Mouse (Mus musculus) left cerebral cortex, postnatal 14 days (tissue): ENCODE measurements around the gene Pkdcc. TPM values are rescaled to one million over a fixed set of nuclear protein-coding genes. Genes with fewer than 3 reads are reported as not detected.

Source experiments
- DNase-seq, 2 experiments: peaks; one replicate each; pipeline ENCODE4 v3.0.0; 2021 to 2022; ENCODE audit warnings: low spot score in 2 of 2, mixed read lengths in 1 of 2
- intact Hi-C: fragments of 180-260 bp; cut with DNase I; formaldehyde crosslinking; loops from one replicate; pipeline ENCODE4 v1.15.1; 2025
- total RNA-seq, 2 experiments: library from RNA; stranded (reverse); gene quantifications; 2 replicates each; pipeline ENCODE4 v1.2.3; 2021

Gene Pkdcc
- total RNA-seq, 2 experiments from 2014 or later, result 15.6 to 20.2 TPM

DNA sequence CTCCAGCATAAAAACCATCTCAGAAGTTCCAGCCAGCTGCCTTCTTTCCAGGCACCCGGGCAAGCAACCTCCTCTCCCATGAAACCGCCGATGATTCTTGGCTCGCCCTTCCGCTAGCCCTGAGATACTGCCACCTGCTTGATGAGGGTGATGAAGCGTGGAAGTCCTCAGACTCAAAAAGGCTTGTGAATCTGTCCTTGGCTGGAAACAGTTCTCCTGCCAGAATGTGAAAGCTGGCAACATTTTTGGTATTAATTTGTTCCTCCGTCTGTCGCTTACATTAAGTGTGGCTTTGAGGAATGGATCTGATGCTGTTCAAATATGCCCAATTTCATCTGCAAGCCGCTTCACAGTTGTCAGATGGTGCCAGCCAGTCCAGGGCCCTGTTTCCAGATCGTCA, 20.1 kb downstream of the Pkdcc start:
- intact Hi-C loops, result no loop called here
- DNase-seq, result no peak

DNA sequence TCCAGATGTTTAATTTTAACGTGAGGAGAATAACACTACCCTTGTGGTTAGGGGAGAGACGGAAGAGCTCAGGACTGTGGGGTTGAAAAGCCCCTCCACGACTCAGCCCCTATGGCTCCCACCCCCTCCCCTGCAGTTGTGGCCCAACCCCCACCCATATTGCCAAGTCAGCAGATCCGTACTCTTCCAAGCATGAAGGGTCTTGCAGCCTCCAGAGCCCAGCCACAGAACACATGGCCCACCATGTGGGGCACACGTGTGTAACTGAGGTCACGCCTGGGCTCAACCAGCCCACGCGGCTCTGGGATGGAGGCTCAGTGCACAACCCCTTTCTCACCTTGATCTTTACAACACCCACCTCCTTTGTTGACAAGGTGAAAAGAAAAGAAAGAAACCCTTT, 21.1 kb downstream of the Pkdcc start:
- no peak for DNase-seq
- intact Hi-C loops, result no loop called here

DNA sequence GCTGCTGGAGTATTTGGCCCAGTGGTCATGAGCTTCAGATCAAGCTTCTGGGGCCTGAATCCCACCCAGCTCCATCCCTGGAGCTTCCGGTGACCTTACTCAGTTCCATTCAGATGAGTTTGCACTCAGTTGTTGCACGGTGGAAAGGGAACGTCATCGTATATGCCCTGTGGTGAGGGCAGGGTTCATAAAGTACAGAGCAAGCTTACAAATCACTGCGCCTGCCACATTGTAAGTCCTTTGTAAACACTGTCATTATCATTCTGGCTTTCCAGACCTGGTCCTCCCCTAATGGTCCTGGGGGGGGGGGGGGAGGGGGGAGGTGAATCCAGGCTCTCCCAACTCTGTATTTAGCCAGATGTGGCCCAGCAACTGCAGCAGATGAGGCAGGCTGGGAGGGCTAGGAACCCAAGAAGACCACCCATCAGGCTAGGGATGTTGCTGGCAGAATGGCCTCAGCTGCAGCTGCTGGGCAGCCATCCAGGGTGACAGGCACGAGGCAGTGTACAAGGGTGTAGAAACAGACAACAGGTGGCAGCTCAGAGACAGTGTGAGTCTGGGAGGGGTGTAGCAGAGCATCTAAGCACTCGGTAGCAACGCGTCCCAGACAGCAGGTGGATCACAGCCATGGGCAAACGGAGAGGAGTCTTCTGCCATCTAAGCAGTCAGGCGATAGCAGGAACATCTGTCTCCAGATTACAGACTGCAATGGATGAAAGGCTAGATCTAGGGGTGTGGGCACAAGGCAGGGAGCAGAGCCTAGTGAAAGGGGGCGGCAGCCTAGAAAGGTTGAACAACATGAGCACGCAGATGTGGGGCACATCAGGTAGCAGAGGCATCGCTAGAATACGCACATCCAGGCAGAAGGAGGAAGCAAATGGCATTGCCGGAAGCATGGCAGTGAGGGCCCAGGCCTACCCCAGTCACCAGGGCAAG, 23.3 kb downstream of the Pkdcc start:
- DNase-seq, result peak in 1 of 2 experiments; percentile 40
- intact Hi-C loops, result no loop called here

DNA sequence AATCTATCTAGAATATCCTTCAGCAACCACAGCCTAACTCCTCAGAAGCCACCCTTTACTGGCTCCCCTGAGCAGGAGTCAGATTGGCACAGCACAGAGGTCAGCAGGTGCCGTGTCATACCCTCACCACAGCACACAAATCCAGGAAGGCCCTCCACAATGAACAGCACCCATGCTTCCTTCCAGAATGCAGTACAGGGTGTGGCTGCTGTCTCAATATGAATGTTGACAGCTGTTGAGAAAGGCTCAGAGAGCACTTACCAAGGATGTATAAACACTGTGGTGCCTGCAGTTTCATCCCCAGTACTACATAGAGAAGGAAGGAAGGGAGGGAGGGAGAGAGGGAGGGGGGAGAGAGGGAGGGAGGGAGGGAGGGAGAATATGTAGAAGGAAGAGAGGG, 29.4 kb downstream of the Pkdcc start:
- DNase-seq, result no peak
- intact Hi-C loops, result no loop called here

DNA sequence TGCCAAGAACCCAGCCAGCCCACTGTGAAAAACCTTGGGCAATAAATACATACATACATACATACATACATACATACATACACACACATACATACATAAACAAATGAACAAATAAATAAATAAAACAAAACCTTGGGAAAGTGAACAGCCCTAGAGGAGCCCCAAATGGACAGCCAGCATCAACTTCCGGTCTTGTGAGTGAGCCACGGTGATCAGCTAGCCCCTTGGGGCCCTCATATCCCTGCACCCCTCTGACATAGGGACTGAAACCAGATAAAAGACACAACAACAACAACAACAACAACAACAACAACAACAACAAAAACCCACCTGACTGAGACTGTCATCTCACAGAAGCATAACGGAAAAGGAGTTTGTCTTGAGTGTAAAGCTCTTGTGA, 30.4 kb downstream of the Pkdcc start:
- intact Hi-C loops, result no loop called here
- no peak for DNase-seq

DNA sequence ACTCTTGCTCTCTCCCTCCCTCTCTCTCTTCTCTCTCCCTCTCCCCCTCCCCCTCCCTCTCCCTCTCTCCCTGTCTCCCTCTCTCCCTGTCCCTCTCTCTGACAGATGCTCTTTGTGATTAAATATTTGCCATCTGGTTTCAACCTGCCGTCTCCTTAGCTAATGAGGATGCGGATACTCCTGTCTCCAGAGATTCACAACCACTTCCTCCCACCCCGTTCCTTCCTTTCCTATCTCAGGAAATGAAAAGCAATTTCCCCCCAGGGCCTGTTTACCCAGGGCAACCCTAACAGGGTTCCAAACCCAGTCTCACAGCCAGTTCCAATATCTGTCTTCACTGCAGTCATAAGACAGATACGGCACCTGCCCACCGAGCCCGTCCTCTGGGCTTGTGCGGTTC, 31.0 kb downstream of the Pkdcc start:
- no peak for DNase-seq
- intact Hi-C loops, result no loop called here

DNA sequence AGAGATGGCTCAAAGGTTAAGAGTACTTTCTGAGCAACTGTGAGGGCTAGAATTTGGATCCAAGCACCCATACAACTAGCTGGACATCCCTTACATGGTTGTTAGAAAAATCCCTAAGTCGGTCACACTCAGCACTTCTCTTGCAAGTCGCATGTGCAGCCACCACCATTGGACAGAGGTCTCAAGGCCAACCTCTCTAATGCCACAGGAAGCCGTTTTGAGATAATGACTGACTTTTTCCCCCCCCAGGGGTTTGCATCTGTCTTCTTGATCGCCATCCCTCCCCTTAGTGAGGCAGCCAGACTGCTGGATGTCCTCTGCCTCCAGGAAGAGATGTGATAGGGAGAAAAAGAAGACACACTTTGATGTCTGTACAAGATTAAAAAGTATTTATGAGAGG, 32.1 kb downstream of the Pkdcc start:
- intact Hi-C loops, result no loop called here
- no peak for DNase-seq

DNA sequence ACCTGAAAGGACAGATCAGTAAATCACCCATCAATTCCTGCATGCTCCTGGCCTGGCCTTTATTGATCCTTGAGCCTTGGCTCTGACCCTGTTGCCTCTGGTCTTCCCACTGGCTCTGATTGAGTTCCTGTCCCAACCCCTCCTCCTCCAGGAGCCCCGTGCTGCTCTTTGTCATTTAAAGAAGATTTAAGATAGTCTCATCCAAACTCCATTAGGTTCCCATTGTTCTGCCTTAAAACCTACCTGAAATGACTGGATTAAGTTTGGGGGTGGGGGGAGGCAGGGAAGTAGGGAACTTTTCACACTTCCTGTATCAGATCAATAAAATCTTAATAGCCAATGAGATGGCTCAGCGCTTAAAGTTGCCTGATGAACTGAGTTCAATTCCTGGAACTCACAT, 33.4 kb downstream of the Pkdcc start:
- DNase-seq, result no peak
- intact Hi-C loops, result no loop called here

DNA sequence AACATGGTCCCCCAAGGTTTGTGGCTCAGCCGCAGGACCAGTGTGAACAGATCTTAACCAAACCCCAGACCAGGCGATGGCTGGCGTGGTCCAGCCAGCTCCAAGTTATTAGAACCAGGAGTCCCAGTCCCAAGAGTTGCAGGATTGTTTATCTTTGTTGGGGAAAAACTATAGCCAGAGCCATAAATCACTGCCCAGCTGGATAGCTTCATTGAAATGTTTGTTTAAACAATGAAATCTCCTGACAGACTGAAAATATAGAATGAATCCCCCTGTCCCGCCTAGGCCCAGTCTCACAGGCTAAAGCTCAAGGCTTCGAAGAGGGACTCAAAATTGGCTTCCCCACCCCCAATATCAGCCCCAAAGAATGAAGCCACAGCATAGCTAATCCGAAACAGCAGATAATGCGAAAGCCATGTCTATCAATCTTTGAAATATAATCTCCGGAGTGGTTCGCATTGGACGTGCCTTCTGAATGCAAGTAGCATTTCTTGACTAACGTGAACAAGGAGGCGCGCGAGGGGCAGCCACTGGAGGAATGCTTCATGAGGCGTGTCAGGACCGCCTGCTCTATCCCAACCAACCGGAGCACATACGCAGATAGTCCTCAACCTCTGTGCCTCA, 35.9 kb downstream of the Pkdcc start:
- DNase-seq, result no peak
- intact Hi-C loops, result loop anchor here (5.0 kb wide), 2 partner anchors 209 to 224 kb away; no protein-coding TSS in a partner anchor

DNA sequence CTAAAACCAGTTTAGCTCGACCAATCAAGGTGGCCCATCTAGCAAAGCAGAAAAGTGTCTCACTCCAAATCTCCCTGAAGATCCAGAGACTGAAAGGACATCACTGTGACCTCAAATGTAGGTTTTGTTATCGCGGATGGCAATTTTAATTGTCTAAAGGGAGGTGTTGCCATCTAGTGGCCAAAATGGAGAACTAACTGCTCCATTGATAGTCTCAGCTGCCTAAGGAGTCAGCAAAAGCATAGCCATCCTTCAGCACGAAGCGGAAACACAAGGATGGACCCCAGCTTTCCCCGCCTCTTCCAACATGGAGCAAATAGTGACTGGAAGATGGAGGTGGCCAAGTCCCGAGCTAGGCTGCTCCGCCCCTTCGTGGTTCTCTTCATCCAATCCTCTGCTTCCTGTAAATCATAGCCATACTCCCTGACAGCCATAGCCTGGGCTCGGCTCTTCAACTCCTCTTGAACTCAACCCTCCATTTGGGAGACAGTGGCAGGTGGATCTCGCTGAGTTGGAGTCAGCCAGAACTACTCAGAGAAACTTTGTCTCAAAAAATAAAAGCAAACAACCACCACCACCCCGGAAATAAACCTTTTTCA, 38.1 kb downstream of the Pkdcc start:
- peak; percentile 63 to 74 for DNase-seq
- intact Hi-C loops, result loop anchor here (5.0 kb wide), 2 partner anchors 211 to 226 kb away; no protein-coding TSS in a partner anchor

DNA sequence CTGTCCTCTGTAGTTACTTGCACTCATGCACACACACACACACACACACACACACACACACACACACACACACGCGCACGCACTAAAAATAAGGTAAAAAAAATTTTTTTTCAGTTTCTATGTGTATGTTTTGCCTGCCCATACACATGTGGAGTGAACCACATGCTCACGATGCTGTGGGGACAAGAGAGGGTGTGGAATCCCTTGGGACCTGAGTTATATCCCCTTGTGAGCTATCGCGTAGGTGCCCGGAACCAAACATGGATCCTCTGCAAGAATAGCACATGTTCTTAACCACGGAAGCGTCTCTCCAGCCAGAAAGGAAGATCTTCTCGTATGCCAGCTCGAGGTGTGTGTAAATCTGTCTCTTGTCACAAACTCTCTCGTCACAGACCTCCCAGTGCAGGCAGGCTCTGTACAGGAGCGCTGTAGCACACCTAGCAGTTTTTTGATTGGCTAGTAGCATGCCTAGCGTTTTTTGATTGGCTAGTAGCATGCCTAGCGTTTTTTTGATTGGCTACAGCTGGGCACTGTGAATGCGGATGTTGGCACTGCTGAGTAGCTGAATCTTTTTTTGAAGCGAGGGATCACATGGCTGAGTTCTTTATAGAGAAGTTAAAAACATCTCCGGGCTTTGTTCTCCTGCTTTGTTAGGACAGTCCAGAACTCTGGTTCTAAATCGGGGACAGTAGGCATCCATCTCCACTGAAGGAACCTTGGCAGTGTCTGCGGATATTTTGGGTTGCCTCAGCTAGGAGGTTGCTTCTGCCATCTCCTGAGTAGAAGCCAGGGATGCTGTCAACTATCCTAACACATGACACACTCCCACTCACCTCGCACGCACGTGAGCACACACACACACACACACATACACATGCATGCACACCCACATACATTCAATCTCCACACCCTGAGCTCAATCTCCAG, 52.4 kb downstream of the Pkdcc start:
- intact Hi-C loops, result no loop called here

DNA sequence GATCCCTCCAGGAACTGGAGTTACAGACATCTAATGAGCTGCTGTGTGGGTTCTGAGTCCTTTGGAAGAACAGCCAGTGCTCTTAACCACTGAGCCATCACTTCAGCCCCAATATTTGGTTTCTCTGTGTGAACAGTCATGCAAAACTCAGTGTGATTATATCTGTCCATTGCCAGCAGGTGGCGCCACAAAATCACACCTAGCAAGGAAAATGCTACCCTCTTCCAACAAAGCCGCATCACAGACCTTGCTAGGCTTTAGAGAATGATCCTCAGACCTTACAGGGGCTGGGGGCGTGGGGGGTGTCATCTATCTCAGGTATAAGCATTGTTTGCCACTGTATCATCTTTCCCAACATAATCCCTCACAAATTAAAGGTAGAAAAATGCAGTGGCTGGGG, 56.4 kb downstream of the Pkdcc start:
- peak; percentile 69 to 81 for DNase-seq
- intact Hi-C loops, result loop anchor here (5.0 to 10.0 kb wide), 4 partner anchors 183 to 581 kb away; partner anchors contain the start of genes Cox7a2l and Kcng3

More for the DNA sequence above, 52.4 kb downstream of the Pkdcc start:
- DNase-seq, result peak; percentile 88 to 97

DNA sequence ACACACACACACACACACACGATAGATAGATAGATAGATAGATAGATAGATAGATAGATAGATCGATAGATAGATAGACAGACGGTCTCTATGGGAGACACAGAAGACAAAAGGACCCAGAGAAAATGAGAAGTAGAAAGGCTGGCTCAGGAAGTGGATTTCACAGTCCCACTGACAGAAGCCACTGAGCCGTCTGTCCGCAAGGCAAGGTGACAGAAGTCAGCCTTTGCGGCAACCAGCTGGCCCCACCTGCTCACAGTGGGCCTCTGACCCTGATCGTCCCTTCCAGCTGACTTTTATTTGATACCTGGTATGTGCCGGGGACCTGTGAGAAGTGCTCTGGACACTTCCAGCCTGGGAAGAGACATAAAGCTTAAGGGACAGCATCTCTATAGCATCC, 57.5 kb downstream of the Pkdcc start:
- intact Hi-C loops, result loop anchor here (5.0 to 10.0 kb wide), 4 partner anchors 182 to 580 kb away; partner anchors contain the start of genes Cox7a2l and Kcng3
- no peak for DNase-seq

DNA sequence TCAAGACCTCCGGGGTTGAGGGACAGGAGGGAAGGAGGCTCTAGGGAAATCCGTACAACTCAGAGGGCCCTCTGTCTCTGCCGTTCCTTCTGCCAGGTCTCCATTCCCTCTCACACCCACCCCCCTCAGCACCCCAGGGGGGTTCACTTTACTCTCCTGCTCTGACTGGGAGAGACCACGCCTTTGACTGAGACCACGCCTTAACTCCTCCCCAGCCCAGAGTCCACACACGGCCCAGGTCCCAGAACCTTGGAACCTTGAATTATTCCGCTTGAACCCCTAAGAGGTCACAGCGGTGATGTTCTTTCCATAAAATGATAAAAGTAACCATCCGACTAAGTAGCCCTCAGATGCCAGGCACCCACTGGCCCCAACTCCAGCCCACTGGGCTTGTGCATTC, 58.5 kb downstream of the Pkdcc start:
- intact Hi-C loops, result loop anchor here (5.0 to 10.0 kb wide), 4 partner anchors 181 to 579 kb away; partner anchors contain the start of genes Cox7a2l and Kcng3
- no peak for DNase-seq

DNA sequence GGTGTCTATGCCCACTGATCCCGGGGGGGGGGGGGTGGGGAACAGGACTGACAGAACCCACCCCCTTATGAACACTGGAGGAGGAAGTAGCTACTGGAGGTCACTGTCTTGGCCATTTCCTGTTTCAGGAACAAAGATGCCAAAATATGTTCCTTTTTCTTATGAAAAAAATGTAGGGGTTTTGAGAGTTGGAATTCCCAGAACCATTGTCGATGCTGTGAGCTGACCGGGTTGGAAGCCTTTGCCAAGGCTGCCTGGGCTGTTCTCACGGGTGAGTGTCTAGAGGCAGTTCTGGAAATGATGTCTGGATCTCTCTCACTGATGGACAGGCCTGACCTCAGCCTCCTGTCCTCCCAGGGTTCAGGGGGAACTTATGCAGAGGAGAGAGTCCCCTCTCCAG, 59.0 kb downstream of the Pkdcc start:
- intact Hi-C loops, result loop anchor here (5.0 to 10.0 kb wide), 4 partner anchors 181 to 578 kb away; partner anchors contain the start of genes Cox7a2l and Kcng3
- no peak for DNase-seq
